Mouse (Mus musculus) erythroblast, embryonic 14.5 days (primary cell): ENCODE measurements around the gene Bmpr1b. TPM values are rescaled to one million over a fixed set of nuclear protein-coding genes. Genes with fewer than 3 reads are reported as not detected.

Source experiments
- H3K27me3 ChIP-seq: 2 replicates; pipeline ENCODE4 v1.6.1; 2012; ENCODE audit warnings: inconsistent platforms; ENCODE audit not compliant: control insufficient read depth
- H3K36me3 ChIP-seq: 2 replicates; pipeline ENCODE4 v1.6.1; 2012; ENCODE audit warnings: mild to moderate bottlenecking, inconsistent platforms; ENCODE audit not compliant: control insufficient read depth
- H3K4me1 ChIP-seq: 2 replicates; pipeline ENCODE4 v1.6.1; 2012; ENCODE audit warnings: inconsistent platforms; ENCODE audit not compliant: control insufficient read depth
- H3K4me3 ChIP-seq: replicated peaks from 2 replicates; pipeline ENCODE3; 2012; ENCODE audit warnings: moderate library complexity, mild to moderate bottlenecking, inconsistent platforms
- H3K9me3 ChIP-seq: 2 replicates; pipeline ENCODE4 v1.6.1; 2012; ENCODE audit warnings: low read length, inconsistent platforms, mixed read lengths; ENCODE audit not compliant: control insufficient read depth
- GATA1 ChIP-seq: IDR thresholded peaks from 2 replicates; pipeline ENCODE4 v1.6.1; 2012; ENCODE audit warnings: low read length, inconsistent platforms, mixed read lengths
- TAL1 ChIP-seq: IDR thresholded peaks from 3 replicates; pipeline ENCODE4 v1.6.1; 2012; ENCODE audit warnings: low read length, inconsistent platforms, mixed read lengths
- polyA plus RNA-seq: library from polyadenylated mRNA; stranded (reverse); fragments of >175 nt; gene quantifications from 2 replicates; pipeline ENCODE4 v1.2.3, GENCODE M21; 2012

The Bmpr1b gene
- polyA plus RNA-seq, 1 experiment = not detected

- Histone ChIP-seq H3K36me3 (no peaks in the 10 kb centered on the region), H3K27me3 (no peaks in the 10 kb centered on the region)
- TF ChIP-seq GATA1 (no peak), TAL1 (no peak)
Observed at GRCm38 (mm10) chr3:141887476-141888274, 281.6 kb downstream of the Bmpr1b start.

GRCm38 (mm10) chr3:141884190-141884589, 285.0 kb downstream of the Bmpr1b start:
- Histone ChIP-seq H3K4me3 (no peak overlapping the region), H3K36me3 (no peaks in the 10 kb centered on the region), H3K27me3 (no peaks in the 10 kb centered on the region), H3K9me3 (no peaks in the 10 kb centered on the region), H3K4me1 (no peaks in the 10 kb centered on the region)
- TF ChIP-seq TAL1 = no peak

More at GRCm38 (mm10) chr3:141887476-141888274, 281.6 kb downstream of the Bmpr1b start:
- H3K4me1 ChIP-seq = no peaks in the 10 kb centered on the region
- no peak overlapping the region for H3K4me3 ChIP-seq
- H3K9me3 ChIP-seq = no peaks in the 10 kb centered on the region

- Histone ChIP-seq H3K9me3 (no peaks in the 10 kb centered on the region), H3K27me3 (no peaks in the 10 kb centered on the region), H3K4me3 (no peak overlapping the region), H3K36me3 (no peaks in the 10 kb centered on the region), H3K4me1 (no peaks in the 10 kb centered on the region)
- TF ChIP-seq GATA1 (no peak), TAL1 (no peak)
Observed at GRCm38 (mm10) chr3:141882496-141882895, 286.7 kb downstream of the Bmpr1b start.

- peaks cover 4% of the 10 kb centered on the region; the same call in 1 of the 2 replicates for H3K9me3 ChIP-seq
- TF ChIP-seq GATA1 = no peak
- no peak for TF ChIP-seq TAL1
- no peak overlapping the region for H3K4me3 ChIP-seq
Observed at GRCm38 (mm10) chr3:141872337-141873042, 296.7 kb downstream of the Bmpr1b start.

GRCm38 (mm10) chr3:141871805-141872204, 297.4 kb downstream of the Bmpr1b start:
- Histone ChIP-seq H3K4me3 (no peak overlapping the region), H3K36me3 (no peaks in the 10 kb centered on the region), H3K27me3 (no peaks in the 10 kb centered on the region), H3K9me3 (peaks cover 4% of the 10 kb centered on the region; the same call in 1 of the 2 replicates), H3K4me1 (no peaks in the 10 kb centered on the region)
- TF ChIP-seq GATA1 (no peak), TAL1 (no peak)

More at GRCm38 (mm10) chr3:141872337-141873042, 296.7 kb downstream of the Bmpr1b start:
- Histone ChIP-seq H3K36me3 (no peaks in the 10 kb centered on the region), H3K4me1 (no peaks in the 10 kb centered on the region), H3K27me3 (no peaks in the 10 kb centered on the region)

GRCm38 (mm10) chr3:141862816-141863461, 306.3 kb downstream of the Bmpr1b start:
- Histone ChIP-seq H3K9me3 (no peaks in the 10 kb centered on the region), H3K36me3 (no peaks in the 10 kb centered on the region), H3K4me1 (no peaks in the 10 kb centered on the region), H3K27me3 (no peaks in the 10 kb centered on the region), H3K4me3 (no peak overlapping the region)
- TF ChIP-seq GATA1 (no peak), TAL1 (no peak)

- TF ChIP-seq GATA1 (no peak), TAL1 (no peak)
- H3K4me1 ChIP-seq = no peaks in the 10 kb centered on the region
- H3K9me3 ChIP-seq = no peaks in the 10 kb centered on the region
- H3K4me3 ChIP-seq = no peak overlapping the region
- no peaks in the 10 kb centered on the region for H3K36me3 ChIP-seq
- H3K27me3 ChIP-seq = no peaks in the 10 kb centered on the region
Observed at GRCm38 (mm10) chr3:141857123-141857522, 312.1 kb downstream of the Bmpr1b start.

- Histone ChIP-seq H3K4me3 (no peak overlapping the region), H3K36me3 (no peaks in the 10 kb centered on the region), H3K4me1 (no peaks in the 10 kb centered on the region)
Observed at GRCm38 (mm10) chr3:141854339-141854738, 314.9 kb downstream of the Bmpr1b start.

GRCm38 (mm10) chr3:141850141-141850540, 319.1 kb downstream of the Bmpr1b start:
- Histone ChIP-seq H3K9me3 (no peaks in the 10 kb centered on the region), H3K36me3 (no peaks in the 10 kb centered on the region), H3K27me3 (no peaks in the 10 kb centered on the region), H3K4me1 (no peaks in the 10 kb centered on the region), H3K4me3 (no peak overlapping the region)
- TF ChIP-seq TAL1 (no peak), GATA1 (no peak)

More at GRCm38 (mm10) chr3:141854339-141854738, 314.9 kb downstream of the Bmpr1b start:
- Histone ChIP-seq H3K27me3 (no peaks in the 10 kb centered on the region), H3K9me3 (no peaks in the 10 kb centered on the region)
- no peak for TF ChIP-seq GATA1
- TF ChIP-seq TAL1 = no peak
